Mouse (Mus musculus) C2C12 (cell line): Measurements from ENCODE around the gene Gm20388. TPM values are rescaled to one million over a fixed set of nuclear protein-coding genes. Genes with fewer than 3 reads are reported as not detected.

Experiments
- H3K27me3 ChIP-seq: one replicate; pipeline ENCODE4 v1.6.1; 2011; ENCODE audit not compliant: control insufficient read depth, insufficient read depth, insufficient read length
- H3K36me3 ChIP-seq: one replicate; pipeline ENCODE4 v1.6.1; 2011; ENCODE audit not compliant: control insufficient read depth, insufficient read depth
- H3K4me3 ChIP-seq: one replicate; pipeline ENCODE4 v1.5.1; 2011; ENCODE audit warnings: mild to moderate bottlenecking, control low read depth; ENCODE audit not compliant: poor library complexity, insufficient read depth, severe bottlenecking
- H3K79me2 ChIP-seq: one replicate; pipeline ENCODE4 v1.6.1; 2011; ENCODE audit not compliant: control insufficient read depth, insufficient read depth
- H3K79me3 ChIP-seq: one replicate; pipeline ENCODE4 v1.6.1; 2011; ENCODE audit warnings: low read depth, control low read depth
- H3ac ChIP-seq: one replicate; pipeline ENCODE3; 2011; ENCODE audit warnings: low read depth; ENCODE audit not compliant: control insufficient read depth, insufficient read length
- CEBPB ChIP-seq: IDR thresholded peaks from one replicate; pipeline ENCODE4 v1.6.1; 2011; ENCODE audit warnings: low read depth, mild to moderate bottlenecking, control low read depth, moderate library complexity
- CTCF ChIP-seq: IDR thresholded peaks from one replicate; pipeline ENCODE4 v1.5.1; 2011; ENCODE audit not compliant: control insufficient read depth, insufficient read depth, insufficient read length
- FOSL1 ChIP-seq: IDR thresholded peaks from one replicate; pipeline ENCODE4 v1.8.0; 2011; ENCODE audit warnings: mild to moderate bottlenecking, low read length; ENCODE audit not compliant: poor library complexity, insufficient read depth, severe bottlenecking
- MAX ChIP-seq: IDR thresholded peaks from one replicate; pipeline ENCODE4 v1.6.1; 2011; ENCODE audit warnings: mild to moderate bottlenecking, control low read depth
- MYOD1 ChIP-seq: IDR thresholded peaks from one replicate; pipeline ENCODE4 v1.6.1; 2011; ENCODE audit warnings: low read depth; ENCODE audit not compliant: control insufficient read depth, insufficient read length
- MYOG ChIP-seq: IDR thresholded peaks from one replicate; pipeline ENCODE4 v1.6.1; 2011; ENCODE audit not compliant: control insufficient read depth, insufficient read length; ENCODE audit errors: extremely low read depth
- USF1 ChIP-seq: IDR thresholded peaks from one replicate; pipeline ENCODE4 v1.6.1; 2011; ENCODE audit warnings: low read depth, mild to moderate bottlenecking, control low read depth, moderate library complexity
- polyA plus RNA-seq: library from polyadenylated mRNA; unstranded; fragments of >200 nt; fragmentation: generic; extraction: Trizol; gene quantifications from one replicate; pipeline ENCODE4 v1.2.1, GENCODE M21; 2012; ENCODE audit warnings: missing spikeins

Gene Gm20388
- polyA plus RNA-seq, 1 experiment = 15.0 TPM

- Histone ChIP-seq H3K36me3 (peaks cover 27% of the 10 kb centered on the region), H3K79me2 (no peaks in the 10 kb centered on the region), H3ac (peak overlapping the region; percentile 47), H3K79me3 (no peaks in the 10 kb centered on the region), H3K27me3 (no peaks in the 10 kb centered on the region), H3K4me3 (no peak overlapping the region)
- peak; percentile 66 for TF ChIP-seq CTCF
- TF ChIP-seq MYOG = no peak
Observed at GRCm38 (mm10) chr8:123422056-123422780, 3511.6 kb downstream of the Gm20388 start.

- Histone ChIP-seq H3K79me2 (no peaks in the 10 kb centered on the region), H3ac (peak overlapping the region; percentile 47), H3K4me3 (no peak overlapping the region), H3K79me3 (no peaks in the 10 kb centered on the region), H3K36me3 (peaks cover 26% of the 10 kb centered on the region), H3K27me3 (no peaks in the 10 kb centered on the region)
- TF ChIP-seq MYOD1 (no peak), MAX (no peak), CEBPB (no peak), CTCF (no peak), MYOG (no peak)
Observed at GRCm38 (mm10) chr8:123422781-123423159, 3512.1 kb downstream of the Gm20388 start.

- Histone ChIP-seq H3K27me3 (no peaks in the 10 kb centered on the region), H3K4me3 (no peak within 1 kb of the TSS), H3K79me2 (no peaks in the 10 kb centered on the region), H3ac (peak within 1 kb of the TSS; percentile 47), H3K79me3 (no peaks in the 10 kb centered on the region), H3K36me3 (peaks cover 23% of the 10 kb centered on the region)
- TF ChIP-seq MAX = no peak
- no peak for TF ChIP-seq FOSL1
- TF ChIP-seq MYOG = no peak
- TF ChIP-seq MYOD1 = no peak
- no peak for TF ChIP-seq CTCF
- TF ChIP-seq CEBPB = no peak
- no peak for TF ChIP-seq USF1
Observed at GRCm38 (mm10) chr8:123423441-123423840, 3512.8 kb downstream of the Gm20388 start, which contains the start of gene Def8. Gene Def8, plus strand, starts transcription at chr8:123423527.

GRCm38 (mm10) chr8:123426511-123427509, 3516.2 kb downstream of the Gm20388 start:
- TF ChIP-seq MAX = no peak
- TF ChIP-seq USF1 = no peak
- no peak for TF ChIP-seq MYOD1
- TF ChIP-seq CEBPB = no peak
- TF ChIP-seq CTCF = no peak
- TF ChIP-seq FOSL1 = no peak
- TF ChIP-seq MYOG = no peak
- Histone ChIP-seq H3K27me3 (no peaks in the 10 kb centered on the region), H3ac (no peak overlapping the region), H3K4me3 (no peak overlapping the region), H3K79me3 (no peaks in the 10 kb centered on the region), H3K79me2 (no peaks in the 10 kb centered on the region), H3K36me3 (no peaks in the 10 kb centered on the region)

- no peaks in the 10 kb centered on the region for H3K79me3 ChIP-seq
- no peak for TF ChIP-seq CTCF
- no peak for TF ChIP-seq USF1
- TF ChIP-seq CEBPB = no peak
- no peaks in the 10 kb centered on the region for H3K36me3 ChIP-seq
- H3K79me2 ChIP-seq = no peaks in the 10 kb centered on the region
- H3K4me3 ChIP-seq = no peak overlapping the region
- no peak overlapping the region for H3ac ChIP-seq
- no peaks in the 10 kb centered on the region for H3K27me3 ChIP-seq
Observed at GRCm38 (mm10) chr8:123427639-123428275, 3517.1 kb downstream of the Gm20388 start.
